ENCODE assay signal across 33 mouse cellular contexts in the genomic region with DNA sequence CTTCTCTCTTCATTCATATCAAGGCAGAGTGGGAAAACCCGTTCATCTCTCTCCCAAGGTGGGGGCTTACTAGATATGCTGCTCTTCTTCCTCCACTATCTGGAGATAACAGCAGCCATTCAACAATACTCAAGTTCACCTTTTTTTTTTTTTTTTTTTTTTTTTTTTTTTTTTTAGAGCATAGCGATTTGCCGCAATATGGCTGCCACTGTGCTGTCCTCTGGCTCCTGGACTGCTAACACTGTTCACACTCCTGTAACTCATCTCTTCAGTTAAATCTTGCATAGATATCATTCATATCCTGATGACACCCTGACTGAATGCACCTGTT. TPM values are rescaled to one million over a fixed set of nuclear protein-coding genes. Genes with fewer than 3 reads are reported as not detected.
"Had no signal": no experiment of that assay in that cellular context is flagged by ENCODE, and none has a peak within 500 bp of the region (broad histone marks: within the 10 kb centered on the region; RNA-seq: fewer than 3 reads in every experiment).

No protein-coding gene starts in this region.

- H3K4me1 ChIP-seq: limb, embryonic 10.5 days; limb, embryonic 12.5 days; limb, embryonic 13.5 days; limb, embryonic 15.5 days; liver, embryonic 12.5 days; liver, embryonic 13.5 days; liver, embryonic 15.5 days; lung, embryonic 15.5 days; megakaryocyte, embryonic 14.5 days; midbrain, embryonic 10.5 days; midbrain, embryonic 12.5 days; midbrain, embryonic 13.5 days; midbrain, embryonic 15.5 days; neural tube, embryonic 12.5 days had no signal

- DNase-seq: left cerebral cortex, postnatal 4 days; liver; liver, embryonic 13.5 days; liver, postnatal 0 days; lung, adult 18-20 months; lung, adult 2 months; lung, embryonic 14.5 days; lung, postnatal 14 days; lung, postnatal 36 days; lung, postnatal 4 days; midbrain, embryonic 14.5 days had no signal

- H3K36me3 ChIP-seq: limb, embryonic 10.5 days; limb, embryonic 12.5 days; limb, embryonic 13.5 days; limb, embryonic 15.5 days; liver, embryonic 12.5 days; liver, embryonic 13.5 days; liver, embryonic 15.5 days; lung, embryonic 15.5 days; midbrain, embryonic 10.5 days; midbrain, embryonic 12.5 days; midbrain, embryonic 13.5 days; midbrain, embryonic 15.5 days; neural tube, embryonic 12.5 days had no signal

- H3K27me3 ChIP-seq: limb, embryonic 12.5 days; limb, embryonic 13.5 days; limb, embryonic 15.5 days; liver, embryonic 12.5 days; liver, embryonic 13.5 days; liver, embryonic 15.5 days; lung, embryonic 15.5 days; megakaryocyte, embryonic 14.5 days; midbrain, embryonic 12.5 days; midbrain, embryonic 13.5 days; midbrain, embryonic 15.5 days; neural tube, embryonic 12.5 days had no signal

- H3K4me3 ChIP-seq: limb, embryonic 10.5 days; limb, embryonic 12.5 days; limb, embryonic 13.5 days; limb, embryonic 15.5 days; liver, embryonic 12.5 days; liver, embryonic 13.5 days; liver, embryonic 15.5 days; lung, embryonic 15.5 days; megakaryocyte, embryonic 14.5 days; midbrain, embryonic 10.5 days; midbrain, embryonic 12.5 days; midbrain, embryonic 13.5 days; midbrain, embryonic 15.5 days; myocyte; neural tube, embryonic 12.5 days had no signal

- H3K9me3 ChIP-seq: limb, embryonic 10.5 days; limb, embryonic 12.5 days; limb, embryonic 13.5 days; limb, embryonic 15.5 days; liver, embryonic 12.5 days; liver, embryonic 13.5 days; liver, embryonic 15.5 days; lung, embryonic 15.5 days; megakaryocyte, embryonic 14.5 days; midbrain, embryonic 10.5 days; midbrain, embryonic 12.5 days; midbrain, embryonic 13.5 days; midbrain, embryonic 15.5 days; neural tube, embryonic 12.5 days had no signal

- H3K9ac ChIP-seq: limb, embryonic 12.5 days; limb, embryonic 13.5 days; limb, embryonic 15.5 days; liver, embryonic 12.5 days; liver, embryonic 13.5 days; liver, embryonic 14.5 days; liver, embryonic 15.5 days; liver, postnatal 0 days; lung, embryonic 14.5 days; lung, embryonic 15.5 days; midbrain, embryonic 12.5 days; midbrain, embryonic 13.5 days; midbrain, embryonic 15.5 days; neural tube, embryonic 12.5 days had no signal

- H3K27ac ChIP-seq: limb, embryonic 10.5 days; limb, embryonic 12.5 days; limb, embryonic 13.5 days; limb, embryonic 15.5 days; liver, embryonic 12.5 days; liver, embryonic 13.5 days; liver, embryonic 14.5 days; liver, embryonic 15.5 days; lung, embryonic 15.5 days; macrophage; midbrain, embryonic 10.5 days; midbrain, embryonic 12.5 days; midbrain, embryonic 13.5 days; midbrain, embryonic 15.5 days; neural tube, embryonic 12.5 days had no signal

- H3K4me2 ChIP-seq: limb, embryonic 12.5 days; limb, embryonic 13.5 days; limb, embryonic 15.5 days; liver, embryonic 11.5 days; liver, embryonic 12.5 days; liver, embryonic 13.5 days; liver, embryonic 15.5 days; lung, embryonic 14.5 days; lung, embryonic 15.5 days; midbrain, embryonic 11.5 days; midbrain, embryonic 12.5 days; midbrain, embryonic 13.5 days; midbrain, embryonic 15.5 days; neural tube, embryonic 12.5 days had no signal

RNA-seq across cellular contexts. Expression of gene Plppr4, which starts 51.1 kb away (rescaled TPM):
- total RNA-seq: liver, adult 2 months; megakaryocyte progenitor cell, adult 5-6 weeks; megakaryocyte-erythroid progenitor cell, adult 5-6 weeks; monocyte, adult 5-6 weeks had no signal
- polyA plus RNA-seq: liver, adult 2 months; myocyte had no signal
